ENCODE assay signal across 12 mouse cellular contexts in genomic region chr2:128091431-128092369, GRCm38 (mm10). TPM values are rescaled to one million over a fixed set of nuclear protein-coding genes. Genes with fewer than 3 reads are reported as not detected.
DNase-seq lines count a peak whose midpoint lies in the region; ATAC-seq and TF ChIP-seq lines count a peak whose summit lies in the region.
"Had no signal": no experiment of that assay in that cellular context is flagged by ENCODE, and none has a peak within 500 bp of the region (broad histone marks: within the 10 kb centered on the region; RNA-seq: fewer than 3 reads in every experiment).

No protein-coding gene starts in this region.

- no peaks in the 10 kb centered on the region for H3K36me3 ChIP-seq in liver, postnatal 0 days (replicated peaks; ENCODE audit: insufficient read depth, low read length)
- no peaks in the 10 kb centered on the region for H3K36me3 ChIP-seq in liver, embryonic 11.5 days (ENCODE audit: control insufficient read depth, insufficient read depth, low read length)
- no peaks in the 10 kb centered on the region for H3K36me3 ChIP-seq in stomach, postnatal 0 days (ENCODE audit: control insufficient read depth, insufficient read depth, low read length)
- no peaks in the 10 kb centered on the region for H3K36me3 ChIP-seq in heart, embryonic 12.5 days

- no peaks in the 10 kb centered on the region for H3K9me3 ChIP-seq in liver, postnatal 0 days (ENCODE audit: low read length)
- H3K9me3 ChIP-seq in liver, embryonic 11.5 days (ENCODE audit: control insufficient read depth, low read length): no peaks in the 10 kb centered on the region
- H3K9me3 ChIP-seq in stomach, postnatal 0 days (ENCODE audit: control insufficient read depth, low read length): no peaks in the 10 kb centered on the region
- no peaks in the 10 kb centered on the region for H3K9me3 ChIP-seq in heart, embryonic 12.5 days (replicated peaks)

- H3K4me1 ChIP-seq in liver, postnatal 0 days (ENCODE audit: insufficient read depth): peaks cover 19% of the 10 kb centered on the region
- H3K4me1 ChIP-seq in liver, embryonic 11.5 days (replicated peaks; ENCODE audit: control insufficient read depth, insufficient read depth, low read length): no peaks in the 10 kb centered on the region
- no peaks in the 10 kb centered on the region for H3K4me1 ChIP-seq in stomach, postnatal 0 days (replicated peaks; ENCODE audit: control insufficient read depth, insufficient read depth)
- peaks cover 15% of the 10 kb centered on the region; the same call in 1 of the 2 replicates for H3K4me1 ChIP-seq in heart, embryonic 12.5 days (replicated peaks)

- H3K4me2 ChIP-seq in liver, postnatal 0 days (ENCODE audit: low read depth, low read length): no peak overlapping the region
- no peak overlapping the region for H3K4me2 ChIP-seq in liver, embryonic 11.5 days
- no peak overlapping the region for H3K4me2 ChIP-seq in stomach, postnatal 0 days (replicated peaks; ENCODE audit: low read depth)
- H3K4me2 ChIP-seq in heart, embryonic 12.5 days: no peak overlapping the region

- 75% methylated on average over 11 of the region's 11 CpGs for WGBS in liver, postnatal 0 days (ENCODE audit: insufficient replicate concordance)
- WGBS in liver, embryonic 11.5 days: 80% methylated on average over 11 of the region's 11 CpGs
- WGBS in stomach, postnatal 0 days: 81% methylated on average over 11 of the region's 11 CpGs
- WGBS in heart, embryonic 12.5 days: 75% methylated on average over 11 of the region's 11 CpGs

- no peak overlapping the region for H3K9ac ChIP-seq in liver, postnatal 0 days (replicated peaks)
- H3K9ac ChIP-seq in liver, embryonic 11.5 days (ENCODE audit: low read depth, low read length): no peak overlapping the region
- H3K9ac ChIP-seq in stomach, postnatal 0 days (ENCODE audit: low read length): no peak overlapping the region
- no peak overlapping the region for H3K9ac ChIP-seq in heart, embryonic 12.5 days

- DNase-seq in liver, postnatal 0 days: no peak
- no peak for DNase-seq in liver, embryonic 11.5 days (ENCODE audit: low spot score)
- peak; percentile 65 for DNase-seq in kidney, adult 9 months
- peak; percentile 93 for DNase-seq in retina, postnatal 1 day
- DNase-seq in stomach, postnatal 0 days (ENCODE audit: low spot score): no peak
- DNase-seq: adrenal gland, adult 8-10 months; cerebellum, postnatal 25 days; heart, postnatal 14 days; lung, postnatal 36 days had no signal

- TF ChIP-seq EP300 in liver, postnatal 0 days (IDR thresholded peaks at IDR 0.05; ENCODE audit: low read depth): no peak
- no peak for TF ChIP-seq EP300 in stomach, postnatal 0 days (optimal IDR thresholded peaks at IDR 0.05)

- H3K27me3 ChIP-seq in liver, postnatal 0 days (ENCODE audit: insufficient read depth, low read length): no peaks in the 10 kb centered on the region
- no peaks in the 10 kb centered on the region for H3K27me3 ChIP-seq in liver, embryonic 11.5 days (replicated peaks; ENCODE audit: control insufficient read depth, insufficient read depth, low read length)
- no peaks in the 10 kb centered on the region for H3K27me3 ChIP-seq in stomach, postnatal 0 days (ENCODE audit: control insufficient read depth, insufficient read depth, low read length)
- H3K27me3 ChIP-seq in heart, embryonic 12.5 days (replicated peaks): no peaks in the 10 kb centered on the region

- H3K27ac ChIP-seq in liver, postnatal 0 days (ENCODE audit: low read depth): no peak overlapping the region
- no peak overlapping the region for H3K27ac ChIP-seq in liver, embryonic 11.5 days (ENCODE audit: low read depth, low read length)
- H3K27ac ChIP-seq in stomach, postnatal 0 days (replicated peaks): no peak overlapping the region
- no peak overlapping the region for H3K27ac ChIP-seq in heart, embryonic 12.5 days (ENCODE audit: poor library complexity, severe bottlenecking)

- H3K4me3 ChIP-seq in liver, postnatal 0 days (ENCODE audit: low read depth, low read length): no peak overlapping the region
- no peak overlapping the region for H3K4me3 ChIP-seq in liver, embryonic 11.5 days (ENCODE audit: low read depth, low read length)
- no peak overlapping the region for H3K4me3 ChIP-seq in stomach, postnatal 0 days (ENCODE audit: low read depth, low read length)
- H3K4me3 ChIP-seq in heart, embryonic 12.5 days: no peak overlapping the region

- TF ChIP-seq CTCF in liver, postnatal 0 days (IDR thresholded peaks at IDR 0.05; ENCODE audit: low read depth): no peak
- no peak for TF ChIP-seq CTCF in stomach, postnatal 0 days (IDR thresholded peaks at IDR 0.05; ENCODE audit: low read depth)

- peak; percentile 33 for ATAC-seq in liver, postnatal 0 days
- no peak for ATAC-seq in liver, embryonic 11.5 days (replicated peaks; ENCODE audit: low FRiP score)
- ATAC-seq in activated CD4-positive, CD25-positive, alpha-beta regulatory T cell, adult 4 months: peak; percentile 75
- ATAC-seq in frontal cortex, adult (ENCODE audit: low TSS enrichment): no peak
- no peak for ATAC-seq in stomach, postnatal 0 days (ENCODE audit: low FRiP score, low TSS enrichment)
- no peak for ATAC-seq in heart, embryonic 12.5 days (ENCODE audit: insufficient number of reproducible peaks, low FRiP score)

RNA-seq across cellular contexts. Expression of gene Bcl2l11, which starts 34.1 kb away (rescaled TPM):
- polyA plus RNA-seq in liver, postnatal 0 days (2015; fragmentation: Nextera tagmentation; extraction: Ambion mirVana): 6.4 and 6.5 TPM in 2 replicates
- 15.1 and 15.3 TPM in 2 replicates for polyA plus RNA-seq in liver, embryonic 11.5 days (2014; fragmentation: Nextera tagmentation; extraction: Ambion mirVana)
- 10 to 100 TPM; 15.4 to 23.8 TPM for polyA plus RNA-seq in activated CD4-positive, CD25-positive, alpha-beta regulatory T cell, adult 4 months (2017; shearing (Covaris generic))
- 6.2 and 8.0 TPM in 2 replicates for polyA plus RNA-seq in stomach, postnatal 0 days (2015; fragmentation: Nextera tagmentation; extraction: Ambion mirVana)
- polyA plus RNA-seq in heart, embryonic 12.5 days (2016; fragmentation: Nextera tagmentation; extraction: Ambion mirVana): 21.6 and 23.3 TPM in 2 replicates

Comparison
In these comparisons a context has a peak if more than half of its experiments do, and no peak if none do; other contexts are left out.
1. ATAC-seq: peak in liver, postnatal 0 days (single experiment) and activated CD4-positive, CD25-positive, alpha-beta regulatory T cell, adult 4 months (single experiment); none in liver, embryonic 11.5 days (single experiment), frontal cortex, adult (single experiment), stomach, postnatal 0 days (single experiment) and heart, embryonic 12.5 days (single experiment).
2. DNase-seq: peak in kidney, adult 9 months (single experiment) and retina, postnatal 1 day (single experiment); none in liver, postnatal 0 days (single experiment), liver, embryonic 11.5 days (single experiment) and stomach, postnatal 0 days (single experiment).